Mouse (Mus musculus) macrophage (primary cell): ENCODE measurements around the gene Sh3gl3. TPM values are rescaled to one million over a fixed set of nuclear protein-coding genes. Genes with fewer than 3 reads are reported as not detected.

Experiments
- H3K27ac ChIP-seq: fragments of 350-480 bp; formaldehyde crosslinking; 2 replicates; pipeline ENCODE4 v1.9.0; 2021
- H3K36me3 ChIP-seq: fragments of 350-480 bp; formaldehyde crosslinking; 2 replicates; pipeline ENCODE4 v1.9.0; 2021; ENCODE audit errors: inconsistent target
- H3K4me3 ChIP-seq: fragments of 350-480 bp; formaldehyde crosslinking; 2 replicates; pipeline ENCODE4 v1.9.0; 2021; ENCODE audit errors: inconsistent target
- H3K79me2 ChIP-seq: fragments of 350-480 bp; formaldehyde crosslinking; 2 replicates; pipeline ENCODE4 v1.9.0; 2021; ENCODE audit errors: inconsistent target
- WGBS: methylation state at CpG from one replicate; pipeline ENCODE4 v1.1.7; 2026; ENCODE audit warnings: inconsistent platforms; ENCODE audit not compliant: missing documents; 5-methylcytosine and 5-hydroxymethylcytosine counted together
- polyA plus RNA-seq: library from polyadenylated mRNA; stranded (reverse); fragments of 250-400 nt; gene quantifications from 3 replicates; pipeline ENCODE4 v1.2.4, GENCODE M21; 2018; ENCODE audit warnings: inconsistent platforms

Gene Sh3gl3
- polyA plus RNA-seq, 1 experiment from 2014 or later: not detected

DNA sequence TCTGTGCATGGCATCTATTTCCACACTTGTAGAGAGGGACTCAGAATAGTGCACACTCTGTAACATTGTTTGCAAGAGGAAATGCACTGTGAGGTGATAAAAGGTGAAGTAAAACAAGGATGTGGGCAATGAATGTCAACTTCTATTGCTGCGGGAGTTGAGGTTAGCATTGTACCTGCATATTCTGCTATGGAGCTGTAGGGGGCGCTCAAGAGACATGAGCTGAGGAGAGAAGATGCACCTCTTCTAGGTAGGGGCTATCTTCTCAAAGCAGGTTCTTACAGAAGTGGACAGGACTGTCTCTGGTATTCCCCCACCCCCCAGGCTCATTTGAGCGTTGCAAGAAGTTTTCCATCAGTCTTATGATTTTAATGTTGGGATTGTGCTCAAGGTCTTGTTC lies 165.6 kb downstream of the Sh3gl3 start:
- Histone ChIP-seq H3K79me2 (no peaks in the 10 kb centered on the region), H3K4me3 (no peak overlapping the region), H3K27ac (no peak overlapping the region), H3K36me3 (no peaks in the 10 kb centered on the region)
- WGBS: 24% methylated on average over 3 of the region's 3 CpGs

GRCm38 (mm10) chr7:82341476-82341875 lies 167.8 kb downstream of the Sh3gl3 start:
- Histone ChIP-seq H3K36me3 (no peaks in the 10 kb centered on the region), H3K27ac (no peak overlapping the region), H3K4me3 (no peak overlapping the region), H3K79me2 (no peaks in the 10 kb centered on the region)
- WGBS: 19% methylated on average over 8 of the region's 8 CpGs

DNA sequence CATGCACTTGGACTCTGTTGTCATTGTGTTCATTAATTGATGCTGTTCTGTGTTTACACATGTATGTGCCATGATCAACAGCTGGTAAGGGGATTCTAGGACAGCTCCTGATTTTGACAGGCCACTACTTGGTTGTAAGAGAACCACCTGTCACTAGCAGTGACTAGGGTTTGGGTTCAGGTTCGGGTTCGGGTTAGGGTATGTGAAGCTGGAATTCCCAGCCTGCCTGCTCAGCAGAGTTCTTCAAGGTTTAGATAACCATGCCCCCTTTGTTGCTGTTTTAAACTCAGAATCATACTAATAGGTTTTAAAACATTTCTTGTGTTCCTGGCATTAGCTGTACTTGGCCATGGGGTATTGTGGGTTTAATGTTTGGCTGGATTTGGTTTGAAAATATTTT lies 173.1 kb downstream of the Sh3gl3 start:
- Histone ChIP-seq H3K27ac (no peak overlapping the region), H3K79me2 (no peaks in the 10 kb centered on the region), H3K4me3 (no peak overlapping the region), H3K36me3 (no peaks in the 10 kb centered on the region)
- WGBS: 89% methylated on average over 2 of the region's 2 CpGs

DNA sequence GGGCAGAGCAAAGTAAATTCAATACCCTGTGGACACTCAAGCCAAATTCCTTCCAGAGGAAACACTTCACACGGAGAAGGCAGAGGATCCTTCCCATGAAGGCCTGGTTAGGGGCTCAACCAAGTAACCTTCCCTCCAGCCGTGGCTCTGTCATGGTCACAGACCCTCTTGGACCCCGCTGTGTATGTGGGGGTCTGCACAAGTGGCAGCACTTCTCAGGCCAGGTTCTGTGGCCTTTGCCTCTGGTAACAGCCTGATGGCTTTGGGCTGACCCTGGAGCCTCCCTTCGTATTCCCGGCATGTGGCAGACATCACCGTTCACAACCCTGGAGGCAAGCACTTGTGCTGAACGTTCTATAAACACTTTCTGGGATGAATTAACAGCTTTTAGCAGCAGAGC lies 176.2 kb downstream of the Sh3gl3 start:
- H3K27ac ChIP-seq: no peak overlapping the region
- WGBS: 95% methylated on average over 7 of the region's 7 CpGs
- H3K36me3 ChIP-seq: no peaks in the 10 kb centered on the region
- H3K4me3 ChIP-seq: no peak overlapping the region
- H3K79me2 ChIP-seq: no peaks in the 10 kb centered on the region

- Histone ChIP-seq H3K27ac (no peak overlapping the region), H3K79me2 (no peaks in the 10 kb centered on the region), H3K4me3 (no peak overlapping the region), H3K36me3 (no peaks in the 10 kb centered on the region)
- WGBS: 94% methylated on average over 3 of the region's 3 CpGs
Measured at GRCm38 (mm10) chr7:82350421-82350820, 176.8 kb downstream of the Sh3gl3 start.

Other genes starting within 250 kb of the Sh3gl3 start
- gene Hdgfl3, start 239.4 kb upstream of the Sh3gl3 start, polyA plus RNA-seq: 0.05 to 0.17 TPM in 2 of 3 replicates, not detected in the other
- not detected in 3 replicates for gene Bnc1, start 181.5 kb upstream of the Sh3gl3 start, polyA plus RNA-seq
- gene Adamtsl3, start 161.9 kb downstream of the Sh3gl3 start, polyA plus RNA-seq: not detected in 3 replicates